Mouse (Mus musculus) fibroblast of lung, adult 2 months (primary cell): ENCODE data around the gene Olfr1206.

Experiments
- DNase-seq: peaks from one replicate; pipeline ENCODE4 v3.0.0-alpha.2; 2011; ENCODE audit warnings: low read depth

Olfr1206 gene

GRCm38 (mm10) chr2:88862931-88863330, at the start of gene Olfr1206:
Gene Olfr1206, plus strand, starts transcription at chr2:88863231.
- no peak for DNase-seq

- no peak for DNase-seq
Measured at GRCm38 (mm10) chr2:88814196-88814595, 48.8 kb upstream of the Olfr1206 start, which contains the start of gene Olfr1202. Gene Olfr1202, plus strand, starts transcription at chr2:88814496.

- DNase-seq, result no peak
Measured at GRCm38 (mm10) chr2:88829437-88829836, 33.6 kb upstream of the Olfr1206 start, which contains the start of gene Olfr1205. Gene Olfr1205, plus strand, starts transcription at chr2:88829737.

- no peak for DNase-seq
Measured at GRCm38 (mm10) chr2:88838477-88838876, 24.6 kb upstream of the Olfr1206 start.

- no peak for DNase-seq
Measured at GRCm38 (mm10) chr2:88848992-88849391, 14.0 kb upstream of the Olfr1206 start, which contains the start of gene Olfr1204. Gene Olfr1204, plus strand, starts transcription at chr2:88849292.

GRCm38 (mm10) chr2:88902211-88902610, 39.2 kb downstream of the Olfr1206 start, which contains the start of gene Olfr1208:
Gene Olfr1208, minus strand, starts transcription at chr2:88902311.
- DNase-seq, result no peak

GRCm38 (mm10) chr2:88915057-88915456, 52.0 kb downstream of the Olfr1206 start, which contains the start of gene Olfr1209:
Gene Olfr1209, minus strand, starts transcription at chr2:88915157.
- DNase-seq, result no peak
